Mouse (Mus musculus) G1E (cell line): ENCODE measurements around the gene Arhgdib.

Experiments used
- CTCF ChIP-seq: IDR thresholded peaks from 2 replicates; pipeline ENCODE4 v1.5.1; 2012; ENCODE audit warnings: low read depth, low read length, inconsistent platforms, mixed read lengths
- GATA1 ChIP-seq: IDR thresholded peaks from 2 replicates; pipeline ENCODE4 v1.6.1; 2012; ENCODE audit warnings: borderline replicate concordance, low read length, inconsistent platforms, mixed read lengths
- GATA2 ChIP-seq: IDR thresholded peaks from 2 replicates; pipeline ENCODE4 v1.6.1; 2012; ENCODE audit warnings: low read depth, low read length, inconsistent platforms, borderline replicate concordance
- POLR2AphosphoS5 ChIP-seq: IDR thresholded peaks from 2 replicates; pipeline ENCODE4 v1.6.1; 2012; ENCODE audit warnings: low read depth, low read length, inconsistent platforms; ENCODE audit not compliant: insufficient replicate concordance

DNA sequence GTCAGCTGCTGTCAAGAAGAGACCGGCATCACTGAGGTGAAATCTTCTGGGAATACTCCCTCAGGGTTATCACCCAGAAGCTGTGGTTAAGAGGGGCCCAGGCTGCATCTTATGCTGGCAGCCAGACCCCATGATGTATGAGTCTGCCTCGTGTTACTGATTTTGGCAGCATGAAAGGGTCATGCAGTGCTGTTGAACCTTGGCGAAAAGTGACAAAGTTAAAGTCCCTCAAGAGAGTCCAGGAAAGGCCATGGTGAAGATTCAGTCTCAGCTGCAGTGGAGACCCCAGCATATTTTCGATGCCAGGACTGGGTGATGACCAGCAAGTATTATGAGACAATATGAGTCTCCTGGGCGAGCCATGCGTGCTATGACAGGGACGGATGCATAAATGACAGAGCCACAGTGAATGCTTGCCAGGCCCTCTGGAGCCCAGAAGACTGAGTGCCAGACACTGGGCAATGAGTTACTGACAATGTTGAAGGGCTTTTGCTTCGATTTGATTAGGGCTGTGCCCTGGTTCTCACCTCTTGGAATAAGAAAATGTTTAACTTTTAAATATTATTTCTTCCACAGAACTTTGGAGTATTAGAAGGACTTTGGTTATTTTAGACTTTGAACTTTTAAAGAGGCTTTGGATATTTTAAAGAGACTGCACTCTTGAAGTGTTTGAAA is 25.8 kb downstream of the Arhgdib start:
- no peak for TF ChIP-seq CTCF
- TF ChIP-seq GATA1: no peak
- no peak for TF ChIP-seq GATA2
- TF ChIP-seq POLR2AphosphoS5: no peak
